Mouse (Mus musculus) midbrain, embryonic 11.5 days (tissue): Measurements from ENCODE around the gene Hist1h2af. TPM values are rescaled to one million over a fixed set of nuclear protein-coding genes. Genes with fewer than 3 reads are reported as not detected.
A peak's percentile ranks its signal among the peaks of the same experiment; 100 is the strongest.

ENCODE experiments used
- ATAC-seq: fragments of 200-750 bp; cut with Nextera tagmentation; 2 replicates; pipeline ENCODE4 v1.8.0; 2017; ENCODE audit warnings: moderate TSS enrichment, moderate library complexity; ENCODE audit not compliant: low FRiP score
- DNase-seq: peaks from one replicate; pipeline ENCODE4 v3.0.0; 2015; ENCODE audit warnings: low spot score; ENCODE audit errors: missing footprints
- H3K27ac ChIP-seq: fragments of 300-500 bp; sonication (generic); 2 replicates; pipeline ENCODE4 v1.5.1; 2014; ENCODE audit warnings: low read depth, low read length
- H3K27me3 ChIP-seq: fragments of 300-500 bp; sonication (generic); 2 replicates; pipeline ENCODE4 v1.6.1; 2014; ENCODE audit warnings: mild to moderate bottlenecking, low read length, moderate library complexity, mixed read lengths; ENCODE audit not compliant: control insufficient read depth, insufficient read depth
- H3K36me3 ChIP-seq: fragments of 300-500 bp; sonication (generic); 2 replicates; pipeline ENCODE4 v1.6.1; 2014; ENCODE audit warnings: mild to moderate bottlenecking, low read length, moderate library complexity, mixed read lengths; ENCODE audit not compliant: control insufficient read depth, insufficient read depth
- H3K4me1 ChIP-seq: fragments of 300-500 bp; sonication (generic); 2 replicates; pipeline ENCODE4 v1.6.1; 2014; ENCODE audit warnings: low read length; ENCODE audit not compliant: control insufficient read depth, insufficient read depth
- H3K4me2 ChIP-seq: fragments of 300-500 bp; sonication (generic); 2 replicates; pipeline ENCODE4 v1.6.1; 2014; ENCODE audit warnings: mild to moderate bottlenecking, moderate library complexity
- H3K4me3 ChIP-seq: fragments of 300-500 bp; sonication (generic); 2 replicates; pipeline ENCODE4 v1.5.1; 2014; ENCODE audit warnings: low read depth, low read length
- H3K9ac ChIP-seq: fragments of 300-500 bp; sonication (generic); 2 replicates; pipeline ENCODE4 v1.6.1; 2014; ENCODE audit warnings: low read length
- H3K9me3 ChIP-seq: fragments of 300-500 bp; sonication (generic); 2 replicates; pipeline ENCODE4 v1.6.1; 2016; ENCODE audit warnings: low read length; ENCODE audit not compliant: control insufficient read depth
- WGBS: fragments of 180-500 bp; shearing (Covaris S2); extraction: QIAGEN DNeasy Blood & Tissue Kit; methylation state at CpG from one replicate; pipeline ENCODE4 v1.1.7; 2014; 5-methylcytosine and 5-hydroxymethylcytosine counted together
- polyA plus RNA-seq: library from polyadenylated mRNA; unstranded; fragments of >200 nt; fragmentation: Nextera tagmentation; extraction: Ambion mirVana; gene quantifications from 2 replicates; pipeline ENCODE4 v1.2.1, GENCODE M21; 2014

Hist1h2af gene
- polyA plus RNA-seq, 1 experiment from 2014 or later, result 6.4 TPM

GRCm38 (mm10) chr13:23518295-23518603 is 15.5 kb upstream of the Hist1h2af start:
- Histone ChIP-seq H3K4me2 (peak overlapping the region; percentile 74), H3K27ac (no peak overlapping the region), H3K36me3 (no peaks in the 10 kb centered on the region), H3K9ac (no peak overlapping the region), H3K27me3 (no peaks in the 10 kb centered on the region), H3K4me3 (peak overlapping the region; percentile 45), H3K9me3 (no peaks in the 10 kb centered on the region), H3K4me1 (no peaks in the 10 kb centered on the region)
- under 1% methylated on average over 6 of the region's 6 CpGs for WGBS
- DNase-seq (no peak), ATAC-seq (no peak)

- Histone ChIP-seq H3K27ac (no peak overlapping the region), H3K27me3 (no peaks in the 10 kb centered on the region), H3K9ac (peak overlapping the region; percentile 18; the same call in 1 of the 2 replicates), H3K4me1 (no peaks in the 10 kb centered on the region), H3K4me3 (peak overlapping the region; percentile 35), H3K9me3 (no peaks in the 10 kb centered on the region), H3K4me2 (peak overlapping the region; percentile 74), H3K36me3 (no peaks in the 10 kb centered on the region)
- DNase-seq, result peak; percentile 98
- WGBS, result 0% methylated on average over 6 of the region's 6 CpGs
- ATAC-seq, result peak; percentile 53; the same call in 1 of the 2 replicates
These were observed 14.8 kb upstream of the Hist1h2af start for GRCm38 (mm10) chr13:23518885-23519284.

GRCm38 (mm10) chr13:23519416-23519815 is 14.3 kb upstream of the Hist1h2af start:
- no peaks in the 10 kb centered on the region for H3K36me3 ChIP-seq
- peak overlapping the region; percentile 74 for H3K4me2 ChIP-seq
- no peak overlapping the region; the same call in 1 of the 2 replicates for H3K9ac ChIP-seq
- peak; percentile 99 for DNase-seq
- no peaks in the 10 kb centered on the region for H3K4me1 ChIP-seq
- no peaks in the 10 kb centered on the region for H3K27me3 ChIP-seq
- ATAC-seq, result peak; percentile 29; the same call in 1 of the 2 replicates
- no peak overlapping the region for H3K27ac ChIP-seq
- peak overlapping the region; percentile 35 for H3K4me3 ChIP-seq
- no peaks in the 10 kb centered on the region for H3K9me3 ChIP-seq
- under 1% methylated on average over 10 of the region's 10 CpGs for WGBS

GRCm38 (mm10) chr13:23521703-23522102 is 12.0 kb upstream of the Hist1h2af start:
- ATAC-seq (no peak), DNase-seq (peak; percentile 89)
- no peak overlapping the region for H3K27ac ChIP-seq
- no peaks in the 10 kb centered on the region for H3K9me3 ChIP-seq
- under 1% methylated on average over 14 of the region's 14 CpGs for WGBS
- H3K27me3 ChIP-seq, result no peaks in the 10 kb centered on the region
- H3K4me1 ChIP-seq, result no peaks in the 10 kb centered on the region; the same call in 1 of the 2 replicates
- H3K36me3 ChIP-seq, result no peaks in the 10 kb centered on the region
- no peak overlapping the region; the same call in 1 of the 2 replicates for H3K4me2 ChIP-seq
- H3K9ac ChIP-seq, result no peak overlapping the region
- H3K4me3 ChIP-seq, result no peak overlapping the region

- Histone ChIP-seq H3K9me3 (no peaks in the 10 kb centered on the region), H3K27ac (no peak overlapping the region), H3K9ac (no peak overlapping the region), H3K36me3 (no peaks in the 10 kb centered on the region), H3K4me1 (peaks cover 1% of the 10 kb centered on the region; the same call in 1 of the 2 replicates), H3K4me2 (no peak overlapping the region), H3K4me3 (no peak overlapping the region), H3K27me3 (no peaks in the 10 kb centered on the region)
- 54% methylated on average over 5 of the region's 5 CpGs for WGBS
- DNase-seq (no peak), ATAC-seq (no peak)
These were observed 9.7 kb upstream of the Hist1h2af start for GRCm38 (mm10) chr13:23523976-23524375.

GRCm38 (mm10) chr13:23524654-23525053 is 9.1 kb upstream of the Hist1h2af start:
- 4% methylated on average over 5 of the region's 5 CpGs for WGBS
- ATAC-seq (peak; percentile 38; the same call in 1 of the 2 replicates), DNase-seq (peak; percentile 95)
- no peaks in the 10 kb centered on the region for H3K27me3 ChIP-seq
- H3K27ac ChIP-seq, result no peak overlapping the region
- H3K9ac ChIP-seq, result no peak overlapping the region
- peaks cover 3% of the 10 kb centered on the region; the same call in 1 of the 2 replicates for H3K4me1 ChIP-seq
- no peak overlapping the region for H3K4me2 ChIP-seq
- H3K36me3 ChIP-seq, result no peaks in the 10 kb centered on the region
- H3K9me3 ChIP-seq, result no peaks in the 10 kb centered on the region
- no peak overlapping the region for H3K4me3 ChIP-seq

- WGBS, result 2% methylated on average over 10 of the region's 10 CpGs
- Histone ChIP-seq H3K9me3 (no peaks in the 10 kb centered on the region), H3K4me3 (peak overlapping the region; percentile 29), H3K4me2 (peak overlapping the region; percentile 41), H3K27me3 (no peaks in the 10 kb centered on the region), H3K36me3 (no peaks in the 10 kb centered on the region), H3K4me1 (peaks cover 3% of the 10 kb centered on the region; the same call in 1 of the 2 replicates), H3K9ac (no peak overlapping the region), H3K27ac (no peak overlapping the region)
- DNase-seq (peak; percentile 94), ATAC-seq (no peak)
These were observed 7.8 kb upstream of the Hist1h2af start for GRCm38 (mm10) chr13:23525901-23526300.

GRCm38 (mm10) chr13:23526312-23526711 is 7.4 kb upstream of the Hist1h2af start:
- Histone ChIP-seq H3K4me1 (peaks cover 3% of the 10 kb centered on the region; the same call in 1 of the 2 replicates), H3K9me3 (no peaks in the 10 kb centered on the region), H3K4me2 (peak overlapping the region; percentile 41), H3K27ac (no peak overlapping the region), H3K27me3 (no peaks in the 10 kb centered on the region), H3K36me3 (no peaks in the 10 kb centered on the region), H3K9ac (peak overlapping the region; percentile 26; the same call in 1 of the 2 replicates), H3K4me3 (peak overlapping the region; percentile 29)
- peak; percentile 57 for ATAC-seq
- under 1% methylated on average over 17 of the region's 17 CpGs for WGBS
- DNase-seq, result peak; percentile 100

GRCm38 (mm10) chr13:23529005-23529404 is 4.7 kb upstream of the Hist1h2af start:
- ATAC-seq (no peak), DNase-seq (no peak)
- H3K4me1 ChIP-seq, result peaks cover 10% of the 10 kb centered on the region; the same call in 1 of the 2 replicates
- H3K9ac ChIP-seq, result peak overlapping the region; percentile 30
- H3K36me3 ChIP-seq, result no peaks in the 10 kb centered on the region
- H3K27ac ChIP-seq, result no peak overlapping the region
- no peak overlapping the region for H3K4me3 ChIP-seq
- WGBS, result 88% methylated on average over 5 of the region's 5 CpGs
- peak overlapping the region; percentile 45 for H3K4me2 ChIP-seq
- no peaks in the 10 kb centered on the region for H3K27me3 ChIP-seq
- no peaks in the 10 kb centered on the region for H3K9me3 ChIP-seq
